Mouse (Mus musculus): ENCODE data around the gene Kcnk10.

DNA sequence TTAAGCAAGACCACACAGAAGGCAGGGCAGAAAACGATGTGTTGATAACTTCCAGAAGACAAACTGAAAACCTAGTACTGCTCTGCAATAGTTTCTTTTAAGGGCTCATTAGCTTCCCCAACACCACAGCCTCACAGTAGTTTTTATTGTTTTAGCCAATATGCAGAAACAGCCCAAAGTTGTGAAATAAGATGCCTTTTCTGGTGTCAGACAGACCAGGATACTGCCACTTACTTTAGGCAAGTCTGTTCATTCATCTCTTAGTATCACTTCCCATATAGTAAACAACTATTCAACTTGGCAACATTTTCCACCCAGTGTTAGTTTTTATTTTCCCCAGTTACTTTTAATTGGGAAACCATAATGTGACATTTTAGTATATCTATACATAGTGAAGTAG, 171.5 kb downstream of the Kcnk10 start:
- TF ChIP-seq CTCF (IDR thresholded peaks at IDR 0.05; ENCODE audit: low read depth, low read length) (no peak), TAL1 (conservative IDR thresholded peaks at IDR 0.05; ENCODE audit: low read depth, low read length) (no peak), GATA1 (IDR thresholded peaks at IDR 0.05; ENCODE audit: borderline replicate concordance, low read length) (no peak), POLR2AphosphoS5 (IDR thresholded peaks at IDR 0.05; ENCODE audit: insufficient replicate concordance, low read depth, low read length) (no peak)

Measured in G1E (cell line).